Mouse (Mus musculus): ENCODE data around the gene Psmb11. TPM values are rescaled to one million over a fixed set of nuclear protein-coding genes. Genes with fewer than 3 reads are reported as not detected.

Gene Psmb11
- polyA plus RNA-seq, 1 experiment from 2014 or later, result not detected

- no peak for ATAC-seq (ENCODE audit: low read depth)
- 67% methylated on average over 27 of the region's 28 CpGs for WGBS
- H3K27me3 ChIP-seq (replicated peaks; ENCODE audit: control insufficient read depth, insufficient read depth, low read length), result no peaks in the 10 kb centered on the region
- no peaks in the 10 kb centered on the region for H3K4me1 ChIP-seq (ENCODE audit: control insufficient read depth, insufficient read depth, low read length)
- H3K4me3 ChIP-seq (ENCODE audit: low read depth, low read length), result no peak overlapping the region
- no peak for DNase-seq (ENCODE audit: low spot score)
- H3K9ac ChIP-seq (ENCODE audit: low read depth, low read length), result peak overlapping the region; percentile 42; the same call in 1 of the 2 replicates
- H3K36me3 ChIP-seq (ENCODE audit: control insufficient read depth, insufficient read depth, low read length), result peaks cover 18% of the 10 kb centered on the region
- H3K27ac ChIP-seq (replicated peaks; ENCODE audit: low read depth, low read length), result no peak overlapping the region
- no peaks in the 10 kb centered on the region for H3K9me3 ChIP-seq (ENCODE audit: control insufficient read depth, low read length)
- no peak overlapping the region for H3K4me2 ChIP-seq (ENCODE audit: low read depth, low read length)
Observed at GRCm38 (mm10) chr14:54594631-54595414, 26.4 kb upstream of the Psmb11 start.

DNA sequence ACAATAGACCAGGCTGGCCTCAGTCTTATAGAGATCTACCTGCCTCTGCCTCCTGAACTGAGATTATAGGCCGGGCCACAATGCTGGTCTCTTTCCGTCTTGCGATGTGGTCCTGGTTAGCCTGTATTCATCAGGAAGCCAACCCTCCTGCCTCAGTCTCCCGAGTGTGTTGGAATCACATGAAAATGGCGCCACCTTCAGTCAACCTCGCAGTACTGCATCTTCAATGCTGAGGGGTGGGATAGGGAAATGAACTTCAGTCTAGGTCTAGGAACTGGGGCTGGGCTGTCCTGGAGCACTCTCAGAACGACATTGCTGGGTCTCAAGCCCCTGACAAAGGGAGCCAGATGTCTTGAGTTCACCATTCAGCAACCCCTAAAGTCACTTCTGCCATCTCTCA is 24.1 kb upstream of the Psmb11 start:
- Histone ChIP-seq H3K9ac (ENCODE audit: low read depth, low read length) (no peak overlapping the region), H3K4me1 (ENCODE audit: control insufficient read depth, insufficient read depth, low read length) (no peaks in the 10 kb centered on the region), H3K27ac (replicated peaks; ENCODE audit: low read depth, low read length) (no peak overlapping the region), H3K4me3 (ENCODE audit: low read depth, low read length) (no peak overlapping the region), H3K36me3 (ENCODE audit: control insufficient read depth, insufficient read depth, low read length) (peaks cover 18% of the 10 kb centered on the region), H3K27me3 (replicated peaks; ENCODE audit: control insufficient read depth, insufficient read depth, low read length) (no peaks in the 10 kb centered on the region), H3K4me2 (ENCODE audit: low read depth, low read length) (no peak overlapping the region), H3K9me3 (ENCODE audit: control insufficient read depth, low read length) (no peaks in the 10 kb centered on the region)
- ATAC-seq (ENCODE audit: low read depth) (no peak), DNase-seq (ENCODE audit: low spot score) (no peak)
- 80% methylated on average over 7 of the region's 7 CpGs for WGBS

GRCm38 (mm10) chr14:54601601-54602000 is 19.6 kb upstream of the Psmb11 start:
- no peak overlapping the region for H3K27ac ChIP-seq (replicated peaks; ENCODE audit: low read depth, low read length)
- no peaks in the 10 kb centered on the region for H3K27me3 ChIP-seq (replicated peaks; ENCODE audit: control insufficient read depth, insufficient read depth, low read length)
- DNase-seq (ENCODE audit: low spot score), result no peak
- no peaks in the 10 kb centered on the region for H3K9me3 ChIP-seq (ENCODE audit: control insufficient read depth, low read length)
- H3K4me2 ChIP-seq (ENCODE audit: low read depth, low read length), result no peak overlapping the region
- no peak overlapping the region for H3K4me3 ChIP-seq (ENCODE audit: low read depth, low read length)
- no peak overlapping the region for H3K9ac ChIP-seq (ENCODE audit: low read depth, low read length)
- H3K4me1 ChIP-seq (ENCODE audit: control insufficient read depth, insufficient read depth, low read length), result peaks cover 17% of the 10 kb centered on the region
- ATAC-seq (ENCODE audit: low read depth), result no peak
- WGBS, result 45% methylated on average over 2 of the region's 2 CpGs
- H3K36me3 ChIP-seq (ENCODE audit: control insufficient read depth, insufficient read depth, low read length), result no peaks in the 10 kb centered on the region

- H3K27ac ChIP-seq (replicated peaks; ENCODE audit: low read depth, low read length), result peak overlapping the region; percentile 94
- peak overlapping the region; percentile 62 for H3K4me3 ChIP-seq (ENCODE audit: low read depth, low read length)
- H3K27me3 ChIP-seq (replicated peaks; ENCODE audit: control insufficient read depth, insufficient read depth, low read length), result no peaks in the 10 kb centered on the region
- no peaks in the 10 kb centered on the region for H3K9me3 ChIP-seq (ENCODE audit: control insufficient read depth, low read length)
- no peaks in the 10 kb centered on the region for H3K36me3 ChIP-seq (ENCODE audit: control insufficient read depth, insufficient read depth, low read length)
- DNase-seq (ENCODE audit: low spot score) (peak; percentile 35), ATAC-seq (ENCODE audit: low read depth) (no peak)
- WGBS, result 36% methylated on average over 4 of the region's 4 CpGs
- H3K4me1 ChIP-seq (ENCODE audit: control insufficient read depth, insufficient read depth, low read length), result peaks cover 17% of the 10 kb centered on the region
- H3K9ac ChIP-seq (ENCODE audit: low read depth, low read length), result peak overlapping the region; percentile 87
- peak overlapping the region; percentile 54 for H3K4me2 ChIP-seq (ENCODE audit: low read depth, low read length)
Observed at GRCm38 (mm10) chr14:54602613-54603012, 18.6 kb upstream of the Psmb11 start.

DNA sequence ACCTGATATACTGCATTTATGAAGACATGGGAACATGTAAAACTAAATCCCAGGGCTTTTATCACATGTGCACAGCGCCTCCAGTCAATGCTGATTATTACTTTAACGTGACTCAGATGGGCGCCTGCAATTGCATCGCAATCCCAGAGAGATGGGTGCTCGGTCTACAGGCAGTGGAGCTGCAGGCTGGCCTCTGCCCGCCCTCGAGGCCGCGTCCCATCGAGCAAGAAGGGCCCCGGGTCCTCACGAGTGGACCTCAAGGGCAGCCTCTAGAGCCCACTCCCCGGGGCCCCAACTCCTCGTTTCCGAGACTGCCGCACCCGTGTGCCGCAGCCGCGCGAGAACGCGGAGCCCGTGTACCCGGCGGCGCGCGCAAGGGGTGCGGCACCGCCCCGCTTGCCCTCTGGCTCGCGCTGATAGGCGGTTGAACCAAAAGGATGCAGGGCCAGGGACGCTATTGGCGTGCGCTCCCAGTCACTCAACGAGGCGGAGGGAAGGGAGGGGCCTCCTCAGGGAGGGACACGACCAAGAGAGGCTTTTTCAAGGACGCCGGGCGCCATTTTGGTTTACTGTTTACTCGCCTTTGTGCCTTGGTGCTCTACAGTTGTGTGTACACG is 18.1 kb upstream of the Psmb11 start:
- Histone ChIP-seq H3K9ac (ENCODE audit: low read depth, low read length) (peak overlapping the region; percentile 87), H3K4me3 (ENCODE audit: low read depth, low read length) (peak overlapping the region; percentile 62), H3K4me1 (ENCODE audit: control insufficient read depth, insufficient read depth, low read length) (peaks cover 17% of the 10 kb centered on the region), H3K27me3 (replicated peaks; ENCODE audit: control insufficient read depth, insufficient read depth, low read length) (no peaks in the 10 kb centered on the region), H3K36me3 (ENCODE audit: control insufficient read depth, insufficient read depth, low read length) (no peaks in the 10 kb centered on the region), H3K27ac (replicated peaks; ENCODE audit: low read depth, low read length) (peak overlapping the region; percentile 94), H3K4me2 (ENCODE audit: low read depth, low read length) (peak overlapping the region; percentile 54), H3K9me3 (ENCODE audit: control insufficient read depth, low read length) (no peaks in the 10 kb centered on the region)
- ATAC-seq (ENCODE audit: low read depth) (peak; percentile 99), DNase-seq (ENCODE audit: low spot score) (peak; percentile 99)
- under 1% methylated on average over 44 of the region's 46 CpGs for WGBS

DNA sequence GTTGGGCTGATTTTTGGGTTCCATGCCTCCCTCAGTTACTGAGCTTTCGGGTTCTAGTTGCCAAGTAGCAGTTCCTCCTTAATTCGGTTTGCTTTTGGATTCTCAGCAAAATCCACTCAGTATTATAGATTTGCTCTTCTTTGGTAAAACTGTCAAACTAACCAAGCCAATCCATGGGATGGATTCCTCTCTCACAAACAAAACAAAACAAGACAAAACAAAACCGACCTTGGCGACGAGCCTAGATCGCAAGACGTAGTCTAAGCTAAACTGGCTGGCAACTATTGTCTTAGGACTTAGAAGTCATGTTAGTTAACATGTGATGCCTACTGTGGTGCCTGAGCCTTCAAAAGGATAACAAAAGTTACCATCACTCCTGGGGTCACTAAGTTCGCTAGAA is 17.5 kb upstream of the Psmb11 start:
- no peak for ATAC-seq (ENCODE audit: low read depth)
- Histone ChIP-seq H3K9ac (ENCODE audit: low read depth, low read length) (peak overlapping the region; percentile 87; the same call in 1 of the 2 replicates), H3K4me3 (ENCODE audit: low read depth, low read length) (peak overlapping the region; percentile 62)

DNA sequence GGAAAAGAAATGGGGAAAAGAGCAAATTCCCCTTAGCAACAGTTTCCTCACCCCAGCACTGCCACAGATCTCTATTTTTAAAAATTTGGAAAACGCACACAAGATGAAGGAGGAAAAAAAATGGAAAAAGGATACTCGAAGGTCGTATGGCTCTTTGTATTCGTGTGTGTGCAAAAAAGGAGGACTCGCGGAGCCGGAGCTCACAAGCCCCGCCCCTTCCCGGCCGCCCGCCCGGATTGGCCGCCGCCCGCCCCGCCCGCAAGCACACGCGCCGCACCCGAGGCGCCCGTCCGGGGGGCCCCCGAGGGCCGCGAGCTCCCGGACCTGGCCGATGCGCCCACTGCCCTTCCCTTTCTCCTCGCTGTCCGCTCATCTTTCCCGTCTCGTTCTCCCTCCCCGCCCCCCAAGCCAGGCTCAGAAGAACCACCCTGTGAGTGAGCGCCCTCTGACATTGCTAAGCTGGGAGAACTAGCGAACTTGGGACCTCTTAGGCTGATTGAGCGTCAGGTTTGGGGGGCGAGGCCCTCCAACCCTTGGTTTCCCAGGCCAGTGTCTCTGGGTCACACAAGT is 15.4 kb upstream of the Psmb11 start, which contains the start of gene 4931414P19Rik:
TSS of gene 4931414P19Rik (minus strand) at position 242 of the 570 bp plus-strand sequence.
- peak; percentile 13 for ATAC-seq (ENCODE audit: low read depth)

More for the DNA sequence above, 17.5 kb upstream of the Psmb11 start:
- Histone ChIP-seq H3K27ac (replicated peaks; ENCODE audit: low read depth, low read length) (peak overlapping the region; percentile 94), H3K4me2 (ENCODE audit: low read depth, low read length) (peak overlapping the region; percentile 54), H3K36me3 (ENCODE audit: control insufficient read depth, insufficient read depth, low read length) (no peaks in the 10 kb centered on the region), H3K27me3 (replicated peaks; ENCODE audit: control insufficient read depth, insufficient read depth, low read length) (no peaks in the 10 kb centered on the region), H3K4me1 (ENCODE audit: control insufficient read depth, insufficient read depth, low read length) (peaks cover 17% of the 10 kb centered on the region), H3K9me3 (ENCODE audit: control insufficient read depth, low read length) (no peaks in the 10 kb centered on the region)
- no peak for DNase-seq (ENCODE audit: low spot score)
- 80% methylated on average over 8 of the region's 8 CpGs for WGBS

GRCm38 (mm10) chr14:54607226-54607625 is 14.0 kb upstream of the Psmb11 start:
- Histone ChIP-seq H3K9ac (ENCODE audit: low read depth, low read length) (no peak overlapping the region), H3K27ac (replicated peaks; ENCODE audit: low read depth, low read length) (no peak overlapping the region), H3K4me2 (ENCODE audit: low read depth, low read length) (no peak overlapping the region), H3K27me3 (replicated peaks; ENCODE audit: control insufficient read depth, insufficient read depth, low read length) (no peaks in the 10 kb centered on the region), H3K4me3 (ENCODE audit: low read depth, low read length) (no peak overlapping the region), H3K36me3 (ENCODE audit: control insufficient read depth, insufficient read depth, low read length) (0 out of 2 replicates have a peak, but pooled peaks cover 8% of the 10 kb centered on the region), H3K9me3 (ENCODE audit: control insufficient read depth, low read length) (no peaks in the 10 kb centered on the region), H3K4me1 (ENCODE audit: control insufficient read depth, insufficient read depth, low read length) (peaks cover 17% of the 10 kb centered on the region)
- DNase-seq (ENCODE audit: low spot score), result no peak
- 57% methylated on average over 8 of the region's 8 CpGs for WGBS
- no peak for ATAC-seq (ENCODE audit: low read depth)

More for the DNA sequence above, 15.4 kb upstream of the Psmb11 start, which contains the start of gene 4931414P19Rik:
- Histone ChIP-seq H3K4me2 (ENCODE audit: low read depth, low read length) (peak within 1 kb of the TSS; percentile 67), H3K9ac (ENCODE audit: low read depth, low read length) (peak within 1 kb of the TSS; percentile 69), H3K9me3 (ENCODE audit: control insufficient read depth, low read length) (no peaks in the 10 kb centered on the region), H3K4me3 (ENCODE audit: low read depth, low read length) (peak within 1 kb of the TSS; percentile 54), H3K4me1 (ENCODE audit: control insufficient read depth, insufficient read depth, low read length) (peaks cover 17% of the 10 kb centered on the region), H3K36me3 (ENCODE audit: control insufficient read depth, insufficient read depth, low read length) (no peaks in the 10 kb centered on the region), H3K27ac (replicated peaks; ENCODE audit: low read depth, low read length) (peak within 1 kb of the TSS; percentile 83), H3K27me3 (replicated peaks; ENCODE audit: control insufficient read depth, insufficient read depth, low read length) (no peaks in the 10 kb centered on the region)
- peak; percentile 90 for DNase-seq (ENCODE audit: low spot score)
- under 1% methylated on average over 26 of the region's 39 CpGs for WGBS

Data from embryonic facial prominence, embryonic 14.5 days (tissue).